Mouse (Mus musculus): ENCODE results near the gene Zfp507. TPM values are rescaled to one million over a fixed set of nuclear protein-coding genes. Genes with fewer than 3 reads are reported as not detected.

Gene Zfp507
- polyA plus RNA-seq, 1 experiment = 7.2 TPM

GRCm38 (mm10) chr7:35782252-35782651 lies 20.6 kb downstream of the Zfp507 start:
- DNase-seq (ENCODE audit: low read depth) = no peak

GRCm38 (mm10) chr7:35774127-35774526 lies 28.7 kb downstream of the Zfp507 start:
- no peak for DNase-seq (ENCODE audit: low read depth)

- no peak for DNase-seq (ENCODE audit: low read depth)
Observed at GRCm38 (mm10) chr7:35772347-35772746, 30.5 kb downstream of the Zfp507 start.

- no peak for DNase-seq (ENCODE audit: low read depth)
Observed at GRCm38 (mm10) chr7:35771106-35771505, 31.7 kb downstream of the Zfp507 start.

GRCm38 (mm10) chr7:35770122-35770521 lies 32.7 kb downstream of the Zfp507 start:
- no peak for DNase-seq (ENCODE audit: low read depth)

GRCm38 (mm10) chr7:35764461-35764860 lies 38.3 kb downstream of the Zfp507 start:
- no peak for DNase-seq (ENCODE audit: low read depth)

- DNase-seq (ENCODE audit: low read depth) = no peak
Observed at GRCm38 (mm10) chr7:35761801-35762200, 41.0 kb downstream of the Zfp507 start.

GRCm38 (mm10) chr7:35759602-35760001 lies 43.2 kb downstream of the Zfp507 start:
- no peak for DNase-seq (ENCODE audit: low read depth)

GRCm38 (mm10) chr7:35756510-35757440 lies 46.0 kb downstream of the Zfp507 start:
- no peak for DNase-seq (ENCODE audit: low read depth)

- no peak for DNase-seq (ENCODE audit: low read depth)
Observed at GRCm38 (mm10) chr7:35754886-35755168, 48.0 kb downstream of the Zfp507 start.

- DNase-seq (ENCODE audit: low read depth) = no peak
Observed at GRCm38 (mm10) chr7:35754033-35754885, 48.5 kb downstream of the Zfp507 start, which contains the start of gene Dpy19l3. Dpy19l3 (minus strand) TSS chr7:35754454.

GRCm38 (mm10) chr7:35753319-35754032 lies 49.3 kb downstream of the Zfp507 start:
- DNase-seq (ENCODE audit: low read depth) = no peak

GRCm38 (mm10) chr7:35750873-35751272 lies 51.9 kb downstream of the Zfp507 start:
- DNase-seq (ENCODE audit: low read depth) = no peak

- no peak for DNase-seq (ENCODE audit: low read depth)
Observed at GRCm38 (mm10) chr7:35747397-35747964, 55.3 kb downstream of the Zfp507 start.

GRCm38 (mm10) chr7:35746686-35747396 lies 56.0 kb downstream of the Zfp507 start:
- DNase-seq (ENCODE audit: low read depth) = no peak

GRCm38 (mm10) chr7:35745281-35745702 lies 57.5 kb downstream of the Zfp507 start:
- DNase-seq (ENCODE audit: low read depth) = no peak

- DNase-seq (ENCODE audit: low read depth) = no peak
Observed at GRCm38 (mm10) chr7:35744771-35745170, 58.0 kb downstream of the Zfp507 start.

GRCm38 (mm10) chr7:35742310-35742709 lies 60.5 kb downstream of the Zfp507 start:
- no peak for DNase-seq (ENCODE audit: low read depth)

- DNase-seq (ENCODE audit: low read depth) = no peak
Observed at GRCm38 (mm10) chr7:35741858-35742257, 60.9 kb downstream of the Zfp507 start.

GRCm38 (mm10) chr7:35740489-35741230 lies 62.1 kb downstream of the Zfp507 start:
- no peak for DNase-seq (ENCODE audit: low read depth)
